Mouse (Mus musculus) left cerebral cortex, adult 2 months (tissue): ENCODE measurements around the gene Mark4. TPM values are rescaled to one million over a fixed set of nuclear protein-coding genes. Genes with fewer than 3 reads are reported as not detected.

Experiments
- DNase-seq, 2 experiments: peaks; one replicate each; pipeline ENCODE4 v3.0.0; 2021 to 2022; ENCODE audit warnings: low spot score in 2 of 2, mixed read lengths in 1 of 2; ENCODE audit errors: extremely low spot score in 1 of 2
- H3K27ac ChIP-seq: fragments of 200-600 bp; 2 replicates; pipeline ENCODE4 v1.8.1; 2022
- H3K4me3 ChIP-seq: fragments of 200-600 bp; 2 replicates; pipeline ENCODE4 v1.8.1; 2022
- CTCF ChIP-seq: fragments of 200-600 bp; IDR thresholded peaks from 2 replicates; pipeline ENCODE4 v1.8.1; 2022; ENCODE audit warnings: antibody characterized with exemption, mild to moderate bottlenecking, moderate library complexity
- intact Hi-C: fragments of 180-260 bp; cut with DNase I; formaldehyde crosslinking; loops from one replicate; pipeline ENCODE4 v1.15.1; 2025
- total RNA-seq, 2 experiments: library from RNA; stranded (reverse); gene quantifications; 2 replicates each; pipeline ENCODE4 v1.2.3; 2021

The Mark4 gene
- total RNA-seq, 2 experiments from 2014 or later: 79.1 to 79.5 TPM

DNA sequence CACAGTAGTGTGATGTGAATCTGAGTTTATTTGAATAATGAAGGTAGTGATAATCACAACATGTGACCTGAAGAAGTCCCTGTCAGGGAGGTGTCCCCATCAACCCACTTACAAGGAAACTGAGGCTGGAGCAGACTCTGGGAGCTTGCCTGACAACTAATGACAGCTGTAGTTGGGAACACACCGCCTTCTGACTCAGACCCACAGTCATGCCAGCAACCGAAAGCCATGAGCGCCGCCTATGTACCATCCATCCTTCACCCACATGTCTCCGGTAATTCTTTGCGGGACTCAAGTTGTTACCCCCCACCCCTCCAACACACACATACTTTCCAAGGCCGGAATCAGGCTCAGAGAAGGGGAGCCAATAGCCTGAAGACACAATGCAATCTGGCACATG lies 2.0 kb downstream of the Mark4 start:
- DNase-seq: no peak
- H3K4me3 ChIP-seq: peak overlapping the region; percentile 83
- H3K27ac ChIP-seq: no peak overlapping the region
- no peak for TF ChIP-seq CTCF
- intact Hi-C loops: no loop called here

DNA sequence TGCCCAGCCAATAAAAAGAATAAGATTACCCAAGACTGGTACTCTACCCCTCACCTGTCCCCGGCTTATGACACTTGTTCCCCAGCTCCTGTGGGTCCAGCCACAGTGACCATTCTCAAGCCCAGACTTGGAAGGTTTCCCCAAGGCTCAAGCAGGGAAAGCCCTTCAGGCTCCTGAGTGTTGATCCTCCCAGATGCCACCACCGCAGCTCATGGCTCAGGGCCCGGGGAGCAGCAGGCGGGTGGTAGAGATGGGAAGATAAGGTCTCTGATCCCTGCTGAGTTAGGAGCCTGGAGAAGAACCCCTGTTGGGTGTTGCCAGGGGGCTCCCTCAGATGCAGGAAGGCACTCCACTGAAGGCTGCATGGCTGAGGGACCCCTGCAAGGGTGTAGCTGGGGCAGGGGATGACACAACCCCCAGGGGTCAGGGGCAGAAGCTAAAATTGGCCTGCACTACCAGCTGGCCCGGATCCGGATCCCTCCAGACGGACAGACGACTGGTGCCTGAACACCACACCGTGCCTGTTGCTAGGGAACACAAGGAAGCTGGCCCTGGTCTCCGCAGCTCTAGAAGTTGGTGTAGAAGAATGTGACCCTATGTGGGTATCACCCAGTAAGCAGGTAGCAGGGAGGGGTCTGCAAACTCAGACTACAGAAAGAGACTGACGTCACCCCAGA lies 2.7 kb downstream of the Mark4 start:
- H3K4me3 ChIP-seq: peak overlapping the region; percentile 9
- DNase-seq: no peak
- H3K27ac ChIP-seq: no peak overlapping the region
- no peak for TF ChIP-seq CTCF
- intact Hi-C loops: no loop called here

DNA sequence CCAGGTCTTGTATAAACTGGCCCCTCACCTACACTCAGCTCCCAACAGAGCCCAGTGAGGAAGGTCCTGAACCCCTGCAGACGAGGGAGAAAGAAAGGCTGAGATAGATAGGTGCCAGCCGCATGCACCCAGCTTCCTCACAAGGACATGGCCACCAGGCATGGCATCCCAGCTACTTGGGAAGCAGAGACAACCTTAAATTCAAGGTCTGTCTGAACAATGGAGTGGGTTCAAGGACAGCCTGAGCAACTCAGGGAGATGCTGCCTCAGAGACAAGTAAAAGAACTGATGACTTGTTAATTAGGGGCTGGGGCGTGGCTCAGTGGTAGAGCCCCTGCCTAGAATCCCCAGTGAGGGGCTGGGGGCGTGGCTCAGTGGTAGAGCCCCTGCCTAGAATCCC lies 3.4 kb downstream of the Mark4 start:
- H3K4me3 ChIP-seq: no peak overlapping the region
- no peak overlapping the region for H3K27ac ChIP-seq
- no peak for TF ChIP-seq CTCF
- DNase-seq: no peak
- intact Hi-C loops: no loop called here

DNA sequence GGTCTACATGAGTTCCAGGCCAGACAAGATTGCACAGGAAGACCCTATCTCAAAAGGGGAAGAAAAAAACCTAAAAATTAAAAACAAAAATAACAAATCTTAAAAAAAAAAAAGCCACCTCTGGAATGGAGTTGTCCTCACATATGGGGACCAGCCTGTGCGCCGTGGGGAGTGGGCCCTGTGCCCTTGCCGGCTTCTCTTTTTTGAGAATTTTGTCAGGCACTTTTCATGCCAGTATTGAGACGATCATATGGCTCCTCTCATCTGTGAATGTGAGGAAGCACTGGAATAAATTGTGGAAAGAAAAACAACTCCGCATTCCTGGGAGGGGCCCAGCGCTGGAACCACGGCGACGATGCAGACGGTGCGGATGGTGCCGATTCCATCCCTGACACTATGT lies 9.5 kb downstream of the Mark4 start:
- DNase-seq: no peak
- TF ChIP-seq CTCF: no peak
- H3K4me3 ChIP-seq: no peak overlapping the region
- intact Hi-C loops: no loop called here
- no peak overlapping the region for H3K27ac ChIP-seq

DNA sequence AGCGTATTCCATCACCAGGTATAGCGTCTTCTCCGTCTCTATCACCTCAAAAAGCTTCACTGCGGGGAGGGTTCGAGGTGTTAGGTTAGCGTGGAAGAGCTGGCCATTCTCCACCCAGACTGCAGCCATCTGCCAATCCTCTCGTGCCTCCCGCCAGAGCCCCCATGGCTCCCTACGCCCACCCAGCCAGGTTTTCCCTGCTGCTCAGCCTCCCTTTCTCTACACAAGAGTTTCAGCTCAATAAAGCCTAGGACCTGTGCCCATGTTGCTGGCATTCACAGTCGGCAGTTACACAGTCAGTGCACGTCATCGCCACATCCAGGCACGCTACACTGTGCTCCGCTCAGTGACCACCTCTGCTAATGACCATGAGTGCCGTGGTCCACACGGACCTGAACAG lies 10.9 kb downstream of the Mark4 start:
- intact Hi-C loops: no loop called here
- TF ChIP-seq CTCF: no peak
- DNase-seq: no peak
- Histone ChIP-seq H3K27ac (no peak overlapping the region), H3K4me3 (no peak overlapping the region)

DNA sequence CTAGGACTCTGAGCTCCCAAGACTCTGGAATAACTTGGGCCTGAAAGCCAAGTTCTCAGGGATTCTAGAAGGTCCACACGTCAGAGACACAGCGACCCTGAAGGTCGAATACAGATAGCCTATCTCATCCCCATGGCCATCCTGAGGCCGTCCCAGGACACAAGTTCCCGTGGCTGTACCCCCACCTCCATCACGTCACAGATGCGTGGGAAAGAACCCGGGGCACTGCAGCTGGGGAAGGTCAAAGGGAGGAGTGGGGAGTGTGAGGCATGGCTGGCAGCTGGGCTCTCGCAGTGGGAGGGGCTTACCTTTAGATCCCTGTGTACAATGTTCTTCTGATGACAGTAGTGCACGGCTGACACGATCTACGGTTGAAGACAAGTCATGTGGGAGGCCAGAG lies 13.8 kb downstream of the Mark4 start:
- no peak for DNase-seq
- Histone ChIP-seq H3K4me3 (no peak overlapping the region), H3K27ac (no peak overlapping the region)
- intact Hi-C loops: no loop called here
- TF ChIP-seq CTCF: no peak

DNA sequence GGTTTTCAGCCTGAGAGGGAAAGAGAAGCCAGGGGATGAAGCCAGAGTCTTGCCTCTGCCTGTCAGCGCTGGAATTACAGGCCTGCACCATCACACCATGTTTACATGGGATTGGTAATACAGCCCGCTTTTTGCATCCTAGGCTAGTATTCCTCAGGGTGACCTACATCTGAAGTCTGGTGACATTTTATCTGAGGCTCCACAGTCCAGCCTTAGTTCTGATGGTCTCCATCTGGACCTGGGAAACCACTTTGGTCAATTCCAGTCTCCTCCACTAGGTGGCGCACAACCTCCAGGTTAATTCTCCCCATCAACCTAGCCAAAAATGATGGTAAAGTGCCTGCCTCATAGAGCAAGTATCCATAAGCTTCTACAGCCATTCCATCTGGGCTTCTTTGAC lies 15.3 kb downstream of the Mark4 start:
- H3K4me3 ChIP-seq: no peak overlapping the region
- intact Hi-C loops: no loop called here
- H3K27ac ChIP-seq: no peak overlapping the region
- peak; percentile 76 to 88 for DNase-seq
- peak; percentile 97 for TF ChIP-seq CTCF

DNA sequence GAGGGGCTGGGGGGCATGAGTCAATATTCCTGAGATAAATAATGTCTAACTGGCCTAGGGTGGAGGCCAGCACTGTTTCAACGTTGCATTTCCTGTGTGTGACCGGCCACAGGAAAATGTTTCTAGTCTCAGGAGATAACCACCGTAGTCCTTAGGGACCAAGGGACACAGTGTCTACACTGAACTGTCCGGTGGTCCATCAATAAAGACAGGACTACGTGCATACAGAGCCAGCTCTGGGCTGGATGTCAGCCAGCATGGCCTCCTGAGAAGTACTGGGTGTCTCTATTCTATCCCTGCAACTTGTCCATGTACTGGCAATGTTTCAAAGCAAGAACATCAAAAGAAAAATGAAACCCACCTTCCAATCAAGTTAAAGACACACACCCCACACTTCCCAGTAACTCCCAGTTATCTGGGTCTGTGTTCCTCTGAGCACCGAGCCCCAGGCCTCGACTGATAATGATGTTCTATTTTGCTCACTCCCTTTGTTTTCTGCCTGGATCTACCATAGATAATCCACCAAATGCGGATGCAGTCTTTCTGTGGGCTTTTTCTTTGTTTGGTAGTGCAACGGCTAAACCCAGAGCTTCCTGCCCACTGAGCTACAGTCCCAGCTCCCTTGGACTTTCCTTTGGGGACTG lies 17.1 kb downstream of the Mark4 start:
- TF ChIP-seq CTCF: no peak
- DNase-seq: no peak
- intact Hi-C loops: no loop called here

DNA sequence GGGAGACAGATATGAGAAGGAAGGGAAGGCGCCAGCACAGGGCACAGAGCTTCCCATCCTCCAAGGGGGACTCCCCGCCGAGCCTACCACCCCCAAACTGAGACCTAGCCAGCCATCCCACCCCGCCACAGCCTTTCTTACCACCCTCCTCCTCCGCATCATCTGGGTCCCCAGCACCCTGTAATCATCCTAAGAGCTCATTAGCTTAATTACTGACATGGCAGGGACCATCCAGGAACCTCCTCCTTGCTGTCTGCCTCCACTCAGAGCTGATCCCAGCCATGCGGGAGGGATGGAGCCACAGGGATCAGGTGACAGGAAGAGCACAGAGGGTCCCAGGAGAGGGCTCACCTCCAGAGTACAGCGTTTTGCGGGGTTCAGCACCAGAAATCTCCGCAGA lies 21.6 kb downstream of the Mark4 start:
- H3K4me3 ChIP-seq: no peak overlapping the region
- DNase-seq: no peak
- no peak for TF ChIP-seq CTCF
- intact Hi-C loops: no loop called here
- H3K27ac ChIP-seq: no peak overlapping the region

More for the DNA sequence above, 17.1 kb downstream of the Mark4 start:
- no peak overlapping the region for H3K4me3 ChIP-seq
- no peak overlapping the region for H3K27ac ChIP-seq

DNA sequence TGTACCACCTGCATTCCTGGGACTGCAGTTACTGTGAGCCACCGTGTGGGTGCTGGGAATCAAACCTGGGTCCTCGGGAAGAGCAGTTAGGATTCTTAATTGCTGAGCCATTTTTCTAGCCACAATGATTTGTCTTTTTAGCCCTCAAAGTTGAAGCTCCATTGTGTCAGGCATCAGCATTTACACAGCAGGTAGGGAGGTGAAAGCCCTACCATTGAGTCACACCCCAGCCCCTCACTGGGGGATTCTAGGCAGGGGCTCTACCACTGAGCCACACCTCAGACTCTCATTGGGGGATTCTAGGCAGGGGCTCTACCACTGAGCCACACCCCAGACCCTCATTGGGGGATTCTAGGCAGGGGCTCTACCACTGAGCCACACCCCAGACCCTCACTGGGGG lies 22.3 kb downstream of the Mark4 start:
- no peak overlapping the region for H3K4me3 ChIP-seq
- no peak for DNase-seq
- H3K27ac ChIP-seq: no peak overlapping the region
- intact Hi-C loops: no loop called here
- TF ChIP-seq CTCF: no peak

DNA sequence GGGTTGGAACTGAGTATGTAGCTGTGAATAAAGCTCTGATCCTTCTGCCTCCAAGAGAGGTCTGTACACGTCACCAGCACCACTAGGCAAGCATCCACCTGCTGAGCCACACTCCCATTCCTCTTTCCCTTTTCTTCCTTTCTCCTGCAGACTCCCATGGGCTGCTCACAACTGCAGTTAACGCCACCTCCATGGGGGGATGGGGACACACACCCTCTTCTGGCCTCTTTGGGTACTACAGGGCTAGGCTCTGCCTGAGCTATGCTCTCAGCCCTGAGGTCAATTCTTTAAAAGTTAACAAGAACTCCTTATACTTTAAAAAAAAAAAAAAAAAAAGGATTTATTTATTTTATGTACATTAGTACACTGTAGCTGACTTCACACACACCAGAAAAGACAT lies 26.1 kb downstream of the Mark4 start:
- Histone ChIP-seq H3K27ac (no peak overlapping the region), H3K4me3 (no peak overlapping the region)
- no peak for DNase-seq
- peak; percentile 33 for TF ChIP-seq CTCF
- intact Hi-C loops: no loop called here

DNA sequence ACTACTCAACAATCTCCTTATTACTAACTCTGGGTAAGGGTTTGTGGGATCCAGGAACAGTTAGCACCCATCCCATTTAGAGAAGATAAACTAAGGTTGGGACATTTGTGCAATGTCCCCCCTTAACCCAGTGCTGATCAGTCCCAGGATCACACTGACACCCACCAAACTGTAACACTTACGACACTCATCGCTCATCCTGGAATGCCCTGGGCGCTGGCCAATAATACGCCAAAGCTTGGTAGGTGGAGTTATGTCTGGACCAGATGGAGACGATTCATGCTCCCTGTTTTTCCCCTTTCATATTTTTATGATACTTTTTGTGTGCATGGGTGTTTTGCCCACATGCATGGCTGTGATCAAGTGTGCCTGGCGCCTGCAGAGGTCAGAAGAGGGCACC lies 28.2 kb downstream of the Mark4 start:
- Histone ChIP-seq H3K4me3 (no peak overlapping the region), H3K27ac (no peak overlapping the region)
- no peak for TF ChIP-seq CTCF
- DNase-seq: no peak
- intact Hi-C loops: no loop called here

DNA sequence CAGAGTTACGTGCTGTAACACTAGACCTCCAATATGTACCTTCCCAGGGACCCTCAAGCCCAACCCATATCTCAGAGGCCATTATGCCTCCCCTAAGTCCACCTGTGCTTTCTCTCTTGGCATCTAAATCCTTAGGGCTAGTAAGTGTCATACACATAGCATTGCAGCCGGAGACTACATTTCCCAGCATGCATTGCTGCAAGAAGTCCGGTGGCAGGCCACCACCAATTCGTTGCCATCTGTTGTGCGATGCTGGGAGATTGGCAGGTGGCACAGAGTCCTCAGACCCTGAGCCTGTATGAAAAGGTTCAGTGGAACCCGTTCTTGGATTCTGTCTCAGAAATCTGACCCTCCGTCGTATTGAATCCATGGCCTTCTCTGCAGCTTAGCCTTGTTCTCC lies 28.9 kb downstream of the Mark4 start:
- intact Hi-C loops: no loop called here
- DNase-seq: no peak

More for the DNA sequence above, 28.9 kb downstream of the Mark4 start:
- TF ChIP-seq CTCF: no peak
- H3K4me3 ChIP-seq: no peak overlapping the region
- H3K27ac ChIP-seq: no peak overlapping the region
